Mouse (Mus musculus): ENCODE results near the gene Samd11.

Samd11 gene

GRCm38 (mm10) chr4:156213134-156213533 lies 42.3 kb downstream of the Samd11 start:
- DNase-seq = no peak

- no peak for DNase-seq
Observed at GRCm38 (mm10) chr4:156209963-156210635, 45.4 kb downstream of the Samd11 start.

DNA sequence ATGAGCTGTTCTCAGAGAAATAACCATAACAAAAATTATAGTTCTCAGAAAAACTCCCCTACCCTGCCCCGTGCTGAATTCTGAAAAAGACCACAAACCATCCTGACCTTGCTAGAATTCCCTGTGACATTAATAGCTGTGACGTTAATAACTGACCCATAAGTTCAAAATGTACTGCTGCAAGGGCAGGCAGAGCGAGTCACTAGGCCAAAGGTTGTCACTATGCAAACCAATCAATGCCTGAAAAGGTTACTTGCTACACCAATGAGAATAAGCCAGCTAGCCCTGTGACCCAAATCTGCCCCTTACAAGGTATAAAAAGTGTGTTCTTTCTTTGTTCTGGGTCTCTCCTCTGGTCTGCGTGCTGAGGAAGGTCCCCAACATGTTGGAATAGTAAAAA lies 46.6 kb downstream of the Samd11 start:
- no peak for DNase-seq

- DNase-seq = no peak
Observed at GRCm38 (mm10) chr4:156203413-156204131, 51.9 kb downstream of the Samd11 start.

- DNase-seq = peak; percentile 76
Observed at GRCm38 (mm10) chr4:156203001-156203412, 52.5 kb downstream of the Samd11 start, which contains the start of gene AW011738. Gene AW011738, plus strand, starts transcription at chr4:156203304.

- DNase-seq = no peak
Observed at GRCm38 (mm10) chr4:156202462-156202893, 53.0 kb downstream of the Samd11 start.

DNA sequence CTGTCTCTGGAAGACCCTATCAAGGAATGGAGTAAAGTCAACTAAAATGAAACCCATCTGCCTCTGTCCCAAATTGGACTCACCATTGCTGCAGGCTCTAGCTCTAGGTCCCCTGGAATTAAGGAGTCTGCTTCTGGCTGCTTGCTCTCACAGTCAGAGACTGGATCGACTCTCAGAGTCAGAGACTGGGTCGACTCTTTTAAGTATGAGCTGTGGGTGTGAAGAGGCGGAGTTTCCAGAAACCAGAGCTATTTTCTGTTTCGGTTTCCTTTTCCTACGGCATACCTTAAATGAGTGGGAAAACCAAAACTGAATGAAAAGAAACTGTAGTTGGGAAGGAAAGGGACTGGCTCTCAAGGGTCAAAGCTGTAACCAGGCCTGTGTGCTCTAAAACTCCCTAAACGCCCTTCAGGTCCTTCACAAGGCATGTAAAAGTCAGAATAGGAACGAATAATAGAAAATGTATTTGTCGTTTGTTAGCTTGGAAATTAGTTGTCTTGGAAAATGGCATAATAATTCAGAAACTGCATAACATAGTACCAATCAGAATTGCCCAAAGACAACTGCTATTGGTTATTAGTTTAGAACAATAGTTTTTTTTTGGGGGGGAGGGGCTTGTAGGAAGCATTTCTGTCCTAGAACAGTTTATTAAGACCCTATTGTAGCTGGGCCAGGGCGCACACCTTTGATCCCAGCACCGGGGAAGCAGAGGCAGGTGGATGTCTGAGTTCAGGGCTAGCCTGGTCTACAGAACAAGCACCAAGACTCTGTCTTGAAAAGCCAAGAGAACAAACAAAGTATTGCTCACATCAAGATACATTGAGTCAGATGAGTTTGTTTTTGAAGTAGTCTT lies 54.6 kb downstream of the Samd11 start, which contains the start of gene Isg15:
Isg15 (minus strand) TSS at position 196 of the 853 bp plus-strand sequence.
- DNase-seq = no peak

DNA sequence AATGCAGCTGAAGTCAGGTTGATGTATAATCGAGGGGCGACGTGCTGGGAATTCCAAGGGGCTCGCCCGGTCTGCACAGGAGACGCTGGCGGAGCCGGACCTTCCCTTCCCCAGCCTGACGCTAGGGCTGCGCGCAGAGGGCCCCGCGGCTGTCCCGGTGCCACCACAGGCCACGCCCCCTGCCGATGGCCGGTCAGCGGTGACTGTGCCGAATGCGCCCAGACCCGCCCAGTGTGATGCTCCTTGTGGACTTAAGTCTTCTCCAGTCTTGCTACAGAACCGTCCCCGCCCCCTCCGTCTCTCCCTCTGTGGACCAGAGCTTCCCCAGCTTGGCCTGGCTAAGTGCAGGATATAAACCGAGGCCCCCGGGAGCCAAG lies 57.6 kb downstream of the Samd11 start:
- peak; percentile 89 for DNase-seq

- DNase-seq = peak; percentile 64
Observed at GRCm38 (mm10) chr4:156197131-156197828, 58.2 kb downstream of the Samd11 start, which contains the start of gene Agrn. Gene Agrn, minus strand, starts transcription at chr4:156197488.

Data from cerebellum, adult 9-10 months (tissue).